Mouse (Mus musculus) CH12.LX (cell line): ENCODE measurements around the gene Batf. TPM values are rescaled to one million over a fixed set of nuclear protein-coding genes. Genes with fewer than 3 reads are reported as not detected.

ENCODE experiments used
- DNase-seq: peaks from one replicate; pipeline ENCODE4 v3.0.0-alpha.2; 2013; ENCODE audit errors: extremely low read depth
- H3K27ac ChIP-seq: 2 replicates; pipeline ENCODE4 v1.5.1; 2012; ENCODE audit warnings: low read depth, mild to moderate bottlenecking, control low read depth, moderate library complexity; ENCODE audit not compliant: insufficient read depth
- H3K27me3 ChIP-seq: replicated peaks from 2 replicates; pipeline ENCODE3; 2012; ENCODE audit warnings: inconsistent platforms
- H3K36me3 ChIP-seq, 2 experiments: replicated peaks in 1 of 2; 2 replicates each; pipeline versions ENCODE3 to v1.6.1; 2012; ENCODE audit warnings: inconsistent platforms in 1 of 2, low read length in 1 of 2, mild to moderate bottlenecking in 1 of 2, mixed read lengths in 1 of 2, moderate library complexity in 1 of 2; ENCODE audit not compliant: control insufficient read depth in 1 of 2, insufficient read depth in 1 of 2
- H3K4me1 ChIP-seq, 2 experiments: 2 replicates each; pipeline ENCODE4 v1.6.1; 2012; ENCODE audit warnings: inconsistent platforms in 1 of 2, moderate library complexity in 1 of 2; ENCODE audit not compliant: insufficient read depth in 2 of 2, control insufficient read depth in 1 of 2
- H3K4me2 ChIP-seq: 2 replicates; pipeline ENCODE4 v1.6.1; 2012; ENCODE audit warnings: low read depth, mild to moderate bottlenecking, control low read depth; ENCODE audit not compliant: poor library complexity, insufficient read depth, severe bottlenecking
- H3K4me3 ChIP-seq, 3 experiments: fragments of 150-350 bp in 1 of 3; sonication (generic) in 1 of 3; replicated peaks in 1 of 3; 2 replicates each; pipeline versions ENCODE3 to v1.5.1; 2011 to 2012; ENCODE audit warnings: low read depth in 2 of 3, low read length in 2 of 3, mild to moderate bottlenecking in 2 of 3, moderate library complexity in 2 of 3, control low read depth in 1 of 3, improper control_type of control experiment in 1 of 3, inconsistent platforms in 1 of 3, mixed read lengths in 1 of 3; ENCODE audit not compliant: poor library complexity in 1 of 3
- H3K79me2 ChIP-seq: replicated peaks from 2 replicates; pipeline ENCODE4 v1.6.1; 2012; ENCODE audit warnings: mild to moderate bottlenecking, moderate library complexity; ENCODE audit not compliant: control insufficient read depth, poor library complexity, insufficient read depth, severe bottlenecking; ENCODE audit errors: extremely low read depth
- H3K9ac ChIP-seq: 2 replicates; pipeline ENCODE4 v1.6.1; 2012; ENCODE audit warnings: low read depth, mild to moderate bottlenecking, control low read depth, moderate library complexity; ENCODE audit not compliant: insufficient read depth
- H3K9me3 ChIP-seq: replicated peaks from 2 replicates; pipeline ENCODE3; 2012; ENCODE audit warnings: low read length, inconsistent platforms, mixed read lengths
- CHD1 ChIP-seq: IDR thresholded peaks from 2 replicates; pipeline ENCODE4 v1.6.1; 2012; ENCODE audit warnings: low read depth, low read length, improper control_type of control experiment, inconsistent platforms
- CHD2 ChIP-seq: IDR thresholded peaks from 2 replicates; pipeline ENCODE4 v1.6.1; 2011; ENCODE audit warnings: low read length, improper control_type of control experiment
- E2F4 ChIP-seq: IDR thresholded peaks from 2 replicates; pipeline ENCODE4 v1.6.1; 2011; ENCODE audit warnings: low read depth, low read length, improper control_type of control experiment; ENCODE audit not compliant: insufficient replicate concordance
- EP300 ChIP-seq: IDR thresholded peaks from 2 replicates; pipeline ENCODE4 v1.6.1; 2011; ENCODE audit warnings: low read length, improper control_type of control experiment
- ETS1 ChIP-seq: conservative IDR thresholded peaks from 2 replicates; pipeline ENCODE4 v1.6.1; 2012; ENCODE audit warnings: low read depth, mild to moderate bottlenecking, inconsistent platforms, low read length, improper control_type of control experiment, moderate library complexity
- GABPA ChIP-seq: IDR thresholded peaks from 2 replicates; pipeline ENCODE4 v1.6.1; 2012; ENCODE audit warnings: low read depth, low read length, improper control_type of control experiment, inconsistent platforms; ENCODE audit not compliant: insufficient replicate concordance
- JUND ChIP-seq: conservative IDR thresholded peaks from 2 replicates; pipeline ENCODE4 v1.6.1; 2011; ENCODE audit warnings: low read depth, low read length, improper control_type of control experiment
- MAX ChIP-seq: IDR thresholded peaks from 2 replicates; pipeline ENCODE4 v1.6.1; 2011; ENCODE audit warnings: low read length, improper control_type of control experiment
- MAZ ChIP-seq: IDR thresholded peaks from 2 replicates; pipeline ENCODE4 v1.6.1; 2012; ENCODE audit warnings: low read depth, mild to moderate bottlenecking, inconsistent platforms, low read length, improper control_type of control experiment, moderate library complexity
- MXI1 ChIP-seq: IDR thresholded peaks from 2 replicates; pipeline ENCODE4 v1.6.1; 2011; ENCODE audit warnings: mild to moderate bottlenecking, low read depth, low read length, improper control_type of control experiment
- MYC ChIP-seq: IDR thresholded peaks from 2 replicates; pipeline ENCODE4 v1.6.1; 2011; ENCODE audit warnings: low read depth, mild to moderate bottlenecking, improper control_type of control experiment, low read length
- NELFE ChIP-seq: IDR thresholded peaks from 2 replicates; pipeline ENCODE4 v1.6.1; 2011; ENCODE audit warnings: low read depth, low read length, improper control_type of control experiment
- NRF1 ChIP-seq: IDR thresholded peaks from 2 replicates; pipeline ENCODE4 v1.6.1; 2014; ENCODE audit warnings: low read depth, mild to moderate bottlenecking, inconsistent platforms, low read length, improper control_type of control experiment, moderate library complexity
- PAX5 ChIP-seq: IDR thresholded peaks from 2 replicates; pipeline ENCODE4 v1.6.1; 2012; ENCODE audit warnings: low read length, inconsistent platforms, mixed read lengths
- POLR2A ChIP-seq: IDR thresholded peaks from 2 replicates; pipeline ENCODE4 v1.6.1; 2011; ENCODE audit warnings: low read depth, mild to moderate bottlenecking, improper control_type of control experiment, low read length
- POLR2AphosphoS2 ChIP-seq: IDR thresholded peaks from 2 replicates; pipeline ENCODE4 v1.6.1; 2011; ENCODE audit warnings: low read depth, low read length, improper control_type of control experiment
- RAD21 ChIP-seq: IDR thresholded peaks from 2 replicates; pipeline ENCODE4 v1.6.1; 2011; ENCODE audit warnings: low read depth, mild to moderate bottlenecking, low read length, improper control_type of control experiment, moderate library complexity
- UBTF ChIP-seq: IDR thresholded peaks from 2 replicates; pipeline ENCODE4 v1.6.1; 2012; ENCODE audit warnings: low read depth, mild to moderate bottlenecking, inconsistent platforms, low read length, improper control_type of control experiment, moderate library complexity
- USF2 ChIP-seq: conservative IDR thresholded peaks from 2 replicates; pipeline ENCODE4 v1.6.1; 2011; ENCODE audit warnings: low read depth, low read length, improper control_type of control experiment
- ZC3H11A ChIP-seq: IDR thresholded peaks from 2 replicates; pipeline ENCODE4 v1.6.1; 2012; ENCODE audit warnings: low read depth, mild to moderate bottlenecking, inconsistent platforms, low read length, improper control_type of control experiment
- ZMIZ1 ChIP-seq: IDR thresholded peaks from 2 replicates; pipeline ENCODE4 v1.6.1; 2012; ENCODE audit warnings: low read depth, mild to moderate bottlenecking, inconsistent platforms, low read length, improper control_type of control experiment
- ZNF384 ChIP-seq: IDR thresholded peaks from 2 replicates; pipeline ENCODE4 v1.6.1; 2012; ENCODE audit warnings: low read depth, low read length, improper control_type of control experiment, inconsistent platforms
- dilution Hi-C: fragments of 300-500 bp; cut with MboI; formaldehyde crosslinking; loops from 2 replicates; pipeline ENCODE4 v1.14.3; 2020; ENCODE audit warnings: low sequenced_read_pairs; ENCODE audit not compliant: extremely low pct_unique_long_range_greater_than_20kb, extremely low pct_ligation_motif_present
- in situ Hi-C: fragments of 300-500 bp; cut with MboI; formaldehyde crosslinking; loops from 3 replicates; pipeline ENCODE4 v1.14.3; 2019; ENCODE audit warnings: low sequenced_read_pairs, low pct_ligation_motif_present, low pct_unique_long_range_greater_than_20kb, mixed read lengths
- polyA plus RNA-seq: library from polyadenylated mRNA; unstranded; fragments of >175 nt; gene quantifications from 2 replicates; pipeline ENCODE4 v1.2.1, GENCODE M21; 2012; ENCODE audit warnings: low read depth; ENCODE audit not compliant: insufficient read length
- total RNA-seq, 2 experiments: library from RNA; depleted of rRNA; stranded (reverse); fragments of 300-350 nt in 1 of 2; fragments of >200 nt in 1 of 2; gene quantifications; 2 replicates each; pipeline ENCODE4 v1.2.3; 2012 to 2014

Gene Batf
- total and polyA plus RNA-seq, 3 experiments = 89.2 to 137 (median 128) TPM

DNA sequence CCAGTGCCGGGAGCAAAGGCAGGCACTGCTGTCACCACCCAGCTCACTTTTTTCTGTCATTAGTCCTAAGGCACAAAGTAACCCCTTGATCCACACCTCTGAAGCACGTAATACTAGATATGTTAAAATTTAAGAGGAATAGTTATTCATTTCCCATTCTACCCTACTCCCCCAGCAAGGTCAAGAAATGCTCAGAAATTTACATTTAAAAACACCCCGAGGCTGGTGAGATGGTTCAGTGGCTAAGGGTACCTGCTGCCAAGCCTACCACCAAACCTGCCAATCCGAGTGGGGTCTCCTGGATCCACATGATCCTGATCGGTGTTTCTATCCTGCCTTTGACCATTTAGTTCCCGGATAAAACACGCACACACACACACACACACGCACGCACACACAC lies 63.4 kb downstream of the Batf start:
- no peak overlapping the region for H3K27ac ChIP-seq
- in situ Hi-C loops (no loop called here), dilution Hi-C loops (no loop called here)
- H3K79me2 ChIP-seq = no peaks in the 10 kb centered on the region
- no peak overlapping the region for H3K9ac ChIP-seq
- H3K27me3 ChIP-seq = no peaks in the 10 kb centered on the region
- H3K4me1 ChIP-seq = 0 out of 4 replicates have a peak, but pooled peaks cover 0 to 3% of the 10 kb centered on the region in 2 experiments
- H3K36me3 ChIP-seq = no peaks in the 10 kb centered on the region
- no peak overlapping the region for H3K4me3 ChIP-seq
- TF ChIP-seq MAX = no peak
- TF ChIP-seq POLR2AphosphoS2 = no peak
- TF ChIP-seq POLR2A = no peak
- no peak for TF ChIP-seq GABPA
- TF ChIP-seq ETS1 = no peak
- no peak for TF ChIP-seq MAZ
- no peak for TF ChIP-seq MYC
- no peak for TF ChIP-seq PAX5
- TF ChIP-seq MXI1 = no peak
- TF ChIP-seq ZNF384 = no peak
- TF ChIP-seq EP300 = no peak
- no peak for TF ChIP-seq UBTF
- no peak for TF ChIP-seq JUND
- TF ChIP-seq CHD2 = no peak
- no peak for TF ChIP-seq CHD1
- TF ChIP-seq RAD21 = no peak
- no peak for TF ChIP-seq ZMIZ1
- no peaks in the 10 kb centered on the region for H3K9me3 ChIP-seq
- H3K4me2 ChIP-seq = no peak overlapping the region
- no peak for DNase-seq

DNA sequence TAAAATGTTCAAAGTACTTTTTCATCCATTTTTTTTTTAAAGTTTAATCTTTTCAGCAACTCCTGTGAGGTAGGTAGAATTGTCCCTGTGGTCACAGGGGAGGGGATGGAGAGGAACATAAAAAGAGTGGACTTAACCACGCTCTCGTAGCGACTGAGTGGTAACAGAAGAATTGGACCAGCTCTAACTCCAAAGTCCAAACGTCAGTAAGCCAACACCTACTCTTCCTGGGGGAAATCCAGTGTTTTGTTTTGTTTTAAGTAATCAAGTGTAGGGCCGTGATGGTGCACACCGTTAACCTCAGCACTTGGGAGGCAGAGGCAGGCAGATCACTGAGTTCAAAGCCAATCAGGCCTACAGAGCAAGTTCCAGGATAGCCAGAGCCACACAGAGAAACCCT lies 65.6 kb downstream of the Batf start:
- H3K4me3 ChIP-seq = no peak overlapping the region
- no peaks in the 10 kb centered on the region for H3K36me3 ChIP-seq
- H3K9me3 ChIP-seq = no peaks in the 10 kb centered on the region
- dilution Hi-C loops (no loop called here), in situ Hi-C loops (no loop called here)
- H3K9ac ChIP-seq = no peak overlapping the region
- no peak for DNase-seq
- H3K4me1 ChIP-seq = no peaks in the 10 kb centered on the region
- H3K27ac ChIP-seq = no peak overlapping the region
- H3K4me2 ChIP-seq = no peak overlapping the region
- H3K79me2 ChIP-seq = no peaks in the 10 kb centered on the region
- TF ChIP-seq NRF1 (no peak), RAD21 (no peak), NELFE (no peak), ETS1 (no peak), ZC3H11A (no peak), E2F4 (no peak), USF2 (no peak)
- H3K27me3 ChIP-seq = no peaks in the 10 kb centered on the region
